Mouse (Mus musculus): Measurements from ENCODE around the gene Tex29.

- TF ChIP-seq CTCF (IDR thresholded peaks at IDR 0.05; ENCODE audit: control insufficient read depth, insufficient read depth, low read length): no peak
- no peak for TF ChIP-seq POLR2A (IDR thresholded peaks at IDR 0.05; ENCODE audit: borderline replicate concordance, control insufficient read depth, low read depth, low read length)
Observed at GRCm38 (mm10) chr8:11885881-11886699, 45.8 kb downstream of the Tex29 start.
